Mouse (Mus musculus) 416B (cell line): ENCODE results near the gene Tmem107.

ENCODE experiments used
- DNase-seq: peaks from one replicate; pipeline ENCODE4 v3.0.0; 2011; ENCODE audit warnings: low read depth

Tmem107 gene

DNA sequence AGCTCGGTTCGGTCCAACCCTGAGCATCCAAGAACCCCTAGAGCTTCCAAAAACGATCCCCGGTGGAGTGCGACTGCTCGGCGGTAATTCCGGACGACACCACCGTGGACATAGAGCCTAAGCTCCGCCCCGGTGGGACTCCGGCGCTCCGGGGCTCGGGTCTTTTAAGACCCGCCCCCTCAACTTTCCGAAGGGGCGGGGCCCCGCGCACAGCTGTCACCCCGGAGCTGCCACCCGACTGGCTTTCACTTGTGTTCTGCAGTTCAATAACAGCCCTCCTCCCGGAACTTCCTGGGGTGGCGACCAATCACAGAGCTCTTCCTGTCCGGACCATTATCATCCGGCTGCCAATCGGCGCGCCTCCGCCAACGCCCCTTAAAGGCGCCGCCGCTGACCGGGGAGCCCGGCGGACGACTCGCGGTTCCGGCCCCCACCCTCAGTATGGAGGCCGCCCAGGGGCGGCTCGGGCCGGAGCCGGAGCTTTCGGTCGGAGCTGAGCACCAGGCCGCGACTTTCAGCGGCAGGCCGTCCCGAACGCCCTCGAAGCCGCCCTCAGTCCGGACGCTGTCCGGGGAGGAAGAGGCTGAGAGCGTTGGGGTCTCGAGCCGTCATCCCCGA, 11.1 kb upstream of the Tmem107 start, which contains the start of gene Borcs6:
Gene Borcs6, plus strand, starts transcription at position 361 of the 618 bp plus-strand sequence.
- peak; percentile 98 for DNase-seq

- DNase-seq: no peak
These were observed 10.6 kb upstream of the Tmem107 start for GRCm38 (mm10) chr11:69059975-69060411.

DNA sequence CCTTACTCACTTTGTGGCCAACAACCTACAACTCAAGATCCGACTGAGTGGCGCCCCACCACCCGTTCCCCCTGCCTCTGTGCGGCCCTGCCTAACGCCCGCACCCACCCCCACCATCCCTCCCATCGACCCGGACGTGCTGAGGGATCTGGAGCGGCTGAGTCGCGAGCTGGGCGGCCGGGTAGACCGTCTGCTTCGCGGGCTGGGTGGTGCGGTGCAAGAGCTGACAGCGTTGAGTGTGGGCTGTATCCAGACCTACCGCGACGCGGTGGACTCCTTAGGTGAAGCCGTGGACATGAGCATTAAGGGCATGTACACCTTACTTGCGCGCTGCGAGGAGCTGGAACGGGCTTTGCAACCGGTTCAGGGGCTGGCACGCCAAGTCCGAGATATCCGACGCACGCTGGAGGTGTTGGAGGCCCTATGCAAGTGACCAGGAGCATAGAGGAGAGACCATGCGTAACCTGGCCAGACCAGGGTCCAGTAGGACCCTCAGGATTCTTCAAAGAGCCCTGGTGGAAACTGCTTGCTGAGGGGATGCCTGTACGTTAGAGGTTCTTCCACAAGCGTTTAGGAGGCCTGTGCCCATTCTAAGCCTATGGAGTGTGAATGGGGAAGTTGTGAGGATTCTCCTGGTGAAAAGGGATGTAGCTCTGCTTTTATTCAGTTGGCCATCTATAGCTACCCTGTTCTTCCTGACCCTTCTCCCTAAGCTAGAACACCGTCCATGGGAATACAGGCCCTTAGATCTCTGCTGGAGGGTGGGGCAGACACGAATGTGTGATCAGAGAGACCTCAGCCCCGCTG, 10.0 kb upstream of the Tmem107 start:
- DNase-seq: peak; percentile 44

- no peak for DNase-seq
These were observed 9.2 kb upstream of the Tmem107 start for GRCm38 (mm10) chr11:69061255-69061912.

DNA sequence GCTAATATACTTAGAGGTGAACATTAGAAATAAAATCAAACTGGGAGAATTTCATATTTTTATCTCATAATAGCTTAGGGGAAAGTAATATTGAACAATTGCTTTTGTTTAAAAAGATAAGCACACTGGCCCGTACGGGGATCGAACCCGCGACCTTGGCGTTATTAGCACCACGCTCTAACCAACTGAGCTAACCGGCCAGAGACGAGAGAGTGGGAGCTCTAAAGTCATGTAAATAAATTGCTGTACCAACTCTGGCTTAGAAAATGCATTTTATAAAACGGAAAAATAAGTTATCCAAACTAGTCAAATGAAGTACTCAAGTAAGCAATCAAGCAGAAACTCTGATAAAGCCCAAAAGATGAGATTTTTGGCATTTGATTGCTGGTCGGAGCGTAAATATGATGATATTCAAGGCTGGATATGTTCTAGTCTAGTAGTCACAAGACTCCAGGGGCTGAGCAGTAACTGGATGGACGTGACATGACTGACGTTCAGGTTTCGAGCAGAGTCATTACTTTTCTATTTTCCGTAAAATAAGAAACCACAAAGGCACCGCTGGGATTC, 8.3 kb upstream of the Tmem107 start:
- peak; percentile 86 for DNase-seq

- DNase-seq: peak; percentile 98
These were observed 7.8 kb upstream of the Tmem107 start for GRCm38 (mm10) chr11:69062761-69063224.

GRCm38 (mm10) chr11:69063413-69064201, 7.0 kb upstream of the Tmem107 start:
- DNase-seq: peak; percentile 86

DNA sequence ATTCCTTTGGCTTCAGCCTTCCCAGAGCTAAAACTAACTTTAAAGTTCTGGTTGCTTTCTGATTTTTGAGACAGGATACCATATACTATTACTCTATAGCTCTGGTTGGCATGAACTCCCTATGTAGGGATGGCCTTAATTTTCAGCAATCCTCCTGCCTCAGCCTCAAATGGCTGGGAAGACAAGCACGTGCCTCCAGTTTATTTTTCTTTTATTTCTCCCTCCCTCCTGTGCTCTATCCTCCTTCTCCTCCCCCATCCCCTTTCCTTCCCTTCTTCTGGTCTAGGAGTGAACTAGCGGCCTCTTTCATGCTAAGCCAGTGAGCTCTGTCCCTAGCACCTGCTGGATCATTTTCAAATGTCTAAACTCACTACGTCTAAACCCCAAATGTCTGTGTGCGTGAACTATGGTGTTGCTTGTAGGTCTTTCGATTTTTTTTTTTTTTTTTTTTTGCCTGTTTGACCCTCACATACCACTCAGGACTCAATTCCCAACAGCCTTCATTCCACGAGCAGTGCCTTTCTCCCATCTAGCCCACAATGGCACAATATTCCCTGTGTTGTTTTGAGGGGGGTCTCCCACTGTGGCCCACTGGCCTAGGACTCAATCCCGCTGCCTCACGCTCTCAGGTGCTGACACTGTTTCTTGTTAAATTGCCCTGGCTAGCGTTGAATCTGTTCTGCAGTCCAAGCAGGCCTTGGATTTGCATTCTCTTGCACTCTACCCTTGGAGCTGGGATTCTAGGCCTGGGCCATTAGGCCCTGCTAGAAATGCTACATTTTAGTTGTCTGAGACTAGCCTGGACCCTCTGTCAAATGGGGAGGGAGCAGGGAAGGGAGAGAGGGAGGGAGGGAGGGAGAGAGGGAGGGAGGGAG, 6.1 kb upstream of the Tmem107 start:
- DNase-seq: peak; percentile 40

DNA sequence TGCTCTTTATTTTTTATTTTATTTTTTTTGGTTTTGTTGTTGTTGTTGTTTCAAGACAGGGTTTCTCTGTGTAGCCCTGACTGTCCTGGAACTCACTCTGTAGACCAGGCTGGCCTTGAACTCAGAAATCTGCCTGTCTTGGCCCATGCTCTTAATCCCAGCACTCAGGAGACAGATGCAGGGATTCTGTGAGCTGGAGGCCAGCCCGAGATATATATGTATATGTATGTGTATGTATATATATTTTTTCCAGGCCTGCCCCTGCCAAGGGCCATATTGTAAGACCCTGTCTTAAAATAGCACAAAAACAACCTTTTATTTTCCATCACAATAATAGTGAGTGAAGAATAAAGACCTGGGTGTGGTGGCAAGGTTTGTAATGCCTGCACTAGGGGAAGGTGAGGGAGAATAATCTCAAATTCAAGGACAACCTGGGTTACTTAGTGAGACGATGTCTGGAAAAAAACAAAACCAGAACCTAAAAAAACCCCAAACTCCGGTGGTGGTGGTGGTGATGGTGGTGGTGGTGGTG, 5.1 kb upstream of the Tmem107 start:
- peak; percentile 52 for DNase-seq

DNA sequence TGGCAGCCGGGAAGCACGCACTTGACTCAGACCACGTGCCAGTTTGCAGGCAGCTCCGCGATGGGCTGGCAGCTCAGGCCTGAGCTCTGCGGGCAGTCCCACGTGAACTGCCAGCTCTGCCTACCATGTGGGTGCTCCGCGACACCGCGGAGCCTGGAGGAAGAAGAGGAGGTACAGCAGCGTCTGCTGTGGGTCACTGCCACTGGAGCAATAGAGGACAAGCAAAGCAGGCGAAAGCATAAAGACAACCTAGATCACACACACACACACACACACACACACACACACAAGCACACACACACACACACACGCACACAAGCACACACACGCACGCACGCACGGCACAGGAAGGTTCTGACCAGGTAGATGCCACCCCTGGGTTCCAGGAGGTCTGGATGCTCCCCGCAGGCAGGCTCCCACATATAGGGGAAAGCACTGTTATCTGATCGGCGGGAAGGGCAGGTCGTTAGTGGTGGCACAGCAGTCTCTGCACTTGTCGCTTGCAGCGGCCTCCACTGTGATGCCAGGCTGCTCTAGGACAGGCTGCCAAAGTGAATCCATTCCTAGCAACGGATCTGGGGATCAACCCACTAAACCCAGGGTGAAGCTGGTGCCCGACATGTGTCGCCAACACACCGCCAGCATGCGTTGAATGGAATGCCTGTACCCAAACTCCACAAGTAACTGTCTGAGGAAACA, 4.3 kb upstream of the Tmem107 start:
- peak; percentile 88 for DNase-seq

GRCm38 (mm10) chr11:69066956-69067355, 3.6 kb upstream of the Tmem107 start:
- DNase-seq: peak; percentile 93

- no peak for DNase-seq
These were observed 3.0 kb upstream of the Tmem107 start for GRCm38 (mm10) chr11:69067601-69068000.

DNA sequence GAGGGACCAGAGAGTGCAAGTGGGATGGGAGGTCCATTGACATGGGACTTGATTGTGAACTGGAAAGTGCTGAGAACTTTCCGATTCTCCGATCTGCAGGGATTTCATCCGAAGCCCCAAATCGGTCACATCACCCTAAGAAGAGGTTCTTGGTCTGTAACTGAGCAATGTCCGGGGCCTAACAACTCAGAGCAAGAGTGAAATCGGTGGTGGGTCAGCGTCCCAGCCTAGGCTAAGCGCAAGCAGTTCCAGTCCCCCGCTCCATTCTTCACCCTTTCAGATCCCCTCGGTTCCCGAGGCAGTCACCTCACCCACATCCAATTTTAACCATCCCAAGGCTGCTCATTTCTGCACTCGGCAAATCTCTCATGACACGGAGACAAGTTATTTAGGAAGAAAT, 513 bp upstream of the Tmem107 start:
- no peak for DNase-seq

DNA sequence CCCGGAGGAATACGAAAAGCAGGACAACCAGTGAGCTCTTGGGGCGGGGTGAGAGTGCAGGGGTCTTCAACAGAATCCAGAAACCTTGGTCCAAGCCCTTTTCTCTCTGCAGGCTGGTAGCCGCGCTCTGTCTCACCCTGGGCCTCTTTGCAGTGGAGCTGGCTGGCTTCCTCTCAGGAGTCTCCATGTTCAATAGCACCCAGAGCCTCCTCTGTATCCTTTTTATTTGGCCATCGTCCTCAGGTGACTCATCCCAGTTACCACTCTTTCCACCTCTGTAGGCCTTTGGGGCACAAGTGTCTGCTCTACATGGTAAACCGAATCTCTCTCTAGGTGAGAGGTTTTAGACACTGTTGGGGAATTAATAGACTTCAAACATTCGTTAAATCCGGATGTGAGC, 656 bp downstream of the Tmem107 start:
- no peak for DNase-seq

DNA sequence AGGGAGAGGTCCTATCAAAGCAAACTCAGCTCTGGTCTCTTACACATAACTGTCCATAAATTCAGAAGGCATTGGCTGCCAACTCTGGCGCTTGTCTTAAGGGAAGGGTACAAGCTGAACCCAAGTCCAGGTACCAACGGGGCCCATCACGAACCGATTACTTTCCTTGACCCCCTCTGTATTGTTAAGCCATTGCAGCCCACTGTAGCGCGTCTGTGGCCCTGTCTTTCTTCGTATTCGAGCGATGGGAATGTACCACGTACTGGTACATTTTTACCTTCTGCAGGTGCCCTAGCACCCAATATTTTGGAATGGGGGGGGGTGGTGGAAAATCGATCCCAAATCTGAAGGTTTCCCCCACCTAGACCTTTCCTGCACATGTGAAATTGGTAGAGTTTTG, 1.6 kb downstream of the Tmem107 start:
- no peak for DNase-seq

DNA sequence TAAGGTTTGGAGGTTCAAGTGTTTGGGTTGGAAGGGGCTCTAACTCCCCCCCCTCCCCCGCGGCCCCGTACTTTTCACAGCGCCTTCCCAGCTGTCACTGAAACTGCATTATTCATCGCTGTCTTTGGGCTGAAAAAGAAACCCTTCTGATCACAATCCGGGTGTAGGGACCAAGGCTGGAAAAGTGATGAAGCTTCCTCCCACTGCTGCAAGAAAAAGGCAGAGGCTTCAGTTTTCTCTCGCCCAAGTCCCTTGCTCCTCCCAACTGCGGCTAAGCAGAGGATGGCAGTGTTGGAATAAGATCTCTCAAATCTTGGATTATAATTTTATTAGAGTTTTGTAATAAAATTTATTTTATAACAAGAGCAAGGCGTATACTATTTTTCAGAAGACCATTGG, 2.1 kb downstream of the Tmem107 start:
- no peak for DNase-seq

GRCm38 (mm10) chr11:69073065-69073888, 2.7 kb downstream of the Tmem107 start:
- peak; percentile 99 for DNase-seq

DNA sequence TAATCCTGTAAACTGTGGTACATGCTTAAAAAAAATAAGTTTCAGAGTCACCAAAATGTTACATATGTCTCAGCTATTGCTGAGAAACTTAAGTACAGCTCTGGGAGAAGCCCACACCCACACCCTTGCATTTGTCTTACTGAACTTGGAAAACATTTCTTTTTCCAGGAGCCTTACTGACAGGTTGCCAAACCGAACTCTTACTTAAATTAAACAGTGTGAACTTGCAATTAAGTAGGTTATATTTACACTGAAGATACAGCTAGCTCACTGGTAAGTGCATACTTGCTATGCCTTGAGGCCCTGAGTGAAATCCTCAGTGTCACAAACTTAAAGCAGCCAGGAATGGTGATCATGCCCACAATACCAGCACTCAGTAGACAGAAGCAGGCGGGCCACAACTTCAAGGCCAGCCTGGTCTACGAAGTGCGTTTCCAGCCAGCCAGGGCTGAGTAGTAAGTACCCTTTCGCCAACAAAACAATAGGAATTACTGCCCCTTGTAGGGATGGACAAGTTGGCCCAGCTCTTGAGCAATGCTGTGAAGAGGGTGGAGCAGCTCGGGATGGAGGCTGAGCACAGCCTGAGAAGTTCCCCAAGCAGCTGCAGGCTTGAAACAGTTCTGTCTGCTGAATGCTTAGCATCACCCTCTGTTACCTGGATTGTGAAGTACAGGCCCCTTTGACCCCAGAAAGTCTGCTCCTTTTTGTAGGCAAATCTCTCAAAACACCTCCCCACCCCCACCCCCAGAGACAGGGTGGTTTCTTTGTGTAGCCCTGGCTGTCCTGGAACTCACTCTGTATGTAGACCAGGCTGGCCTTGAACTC, 3.6 kb downstream of the Tmem107 start:
- DNase-seq: peak; percentile 26
